Mouse (Mus musculus) MEL (cell line): ENCODE data around the gene Vac14. TPM values are rescaled to one million over a fixed set of nuclear protein-coding genes. Genes with fewer than 3 reads are reported as not detected.

ENCODE experiments used
- DNase-seq: peaks from one replicate; pipeline ENCODE4 v3.0.0; 2011; ENCODE audit warnings: low read depth, low spot score
- H3K27ac ChIP-seq: 2 replicates; pipeline ENCODE4 v1.5.1; 2012; ENCODE audit warnings: low read depth, mild to moderate bottlenecking, control low read depth, low read length, moderate library complexity; ENCODE audit not compliant: control insufficient read depth
- H3K27me3 ChIP-seq, 2 experiments: fragments of 150-350 bp in 1 of 2; sonication (generic) in 1 of 2; 2 replicates each; pipeline ENCODE4 v1.6.1; 2012; ENCODE audit warnings: low read length in 2 of 2, mild to moderate bottlenecking in 2 of 2, improper control_type of control experiment in 1 of 2, moderate library complexity in 1 of 2; ENCODE audit not compliant: insufficient read depth in 2 of 2, control insufficient read depth in 1 of 2
- H3K36me3 ChIP-seq, 2 experiments: 2 replicates each; pipeline ENCODE4 v1.6.1; 2012 to 2014; ENCODE audit warnings: low read length in 2 of 2, improper control_type of control experiment in 1 of 2, inconsistent platforms in 1 of 2, mild to moderate bottlenecking in 1 of 2; ENCODE audit not compliant: insufficient read depth in 2 of 2, control insufficient read depth in 1 of 2
- H3K4me1 ChIP-seq, 2 experiments: fragments of 150-350 bp in 1 of 2; sonication (generic) in 1 of 2; 2 replicates each; pipeline ENCODE4 v1.6.1; 2012; ENCODE audit warnings: low read length in 2 of 2, improper control_type of control experiment in 1 of 2, mild to moderate bottlenecking in 1 of 2; ENCODE audit not compliant: insufficient read depth in 2 of 2, control insufficient read depth in 1 of 2
- H3K4me3 ChIP-seq, 2 experiments: fragments of 150-350 bp in 1 of 2; sonication (generic) in 1 of 2; 2 replicates each; pipeline ENCODE4 v1.5.1; 2012; ENCODE audit warnings: low read depth in 2 of 2, low read length in 2 of 2, mild to moderate bottlenecking in 2 of 2, moderate library complexity in 2 of 2, control low read depth in 1 of 2, improper control_type of control experiment in 1 of 2; ENCODE audit not compliant: control insufficient read depth in 1 of 2, insufficient read depth in 1 of 2
- H3K79me2 ChIP-seq: 2 replicates; pipeline ENCODE4 v1.6.1; 2012; ENCODE audit warnings: mild to moderate bottlenecking, low read length, moderate library complexity; ENCODE audit not compliant: control insufficient read depth, poor library complexity, insufficient read depth
- H3K9ac ChIP-seq: 2 replicates; pipeline ENCODE4 v1.6.1; 2012; ENCODE audit warnings: low read depth, mild to moderate bottlenecking, control low read depth, low read length, moderate library complexity; ENCODE audit not compliant: control insufficient read depth, poor library complexity, severe bottlenecking
- H3K9me3 ChIP-seq: fragments of 150-350 bp; sonication (generic); replicated peaks from 2 replicates; pipeline ENCODE4 v1.6.1; 2012; ENCODE audit warnings: mild to moderate bottlenecking, low read length, improper control_type of control experiment, moderate library complexity; ENCODE audit not compliant: insufficient read depth
- CHD2 ChIP-seq: IDR thresholded peaks from 2 replicates; pipeline ENCODE4 v1.6.1; 2011; ENCODE audit warnings: low read length, improper control_type of control experiment
- E2F4 ChIP-seq: IDR thresholded peaks from 2 replicates; pipeline ENCODE4 v1.6.1; 2011; ENCODE audit warnings: low read depth, low read length, improper control_type of control experiment, borderline replicate concordance
- EP300 ChIP-seq, 2 experiments: IDR thresholded peaks; 2 replicates each; pipeline ENCODE4 v1.6.1; 2011; ENCODE audit warnings: improper control_type of control experiment in 2 of 2, low read length in 2 of 2, low read depth in 1 of 2, mild to moderate bottlenecking in 1 of 2
- ETS1 ChIP-seq: IDR thresholded peaks from 2 replicates; pipeline ENCODE4 v1.6.1; 2012; ENCODE audit warnings: low read depth, mild to moderate bottlenecking, inconsistent platforms, low read length, improper control_type of control experiment, moderate library complexity
- GABPA ChIP-seq: IDR thresholded peaks from 2 replicates; pipeline ENCODE4 v1.6.1; 2012; ENCODE audit warnings: low read depth, mild to moderate bottlenecking, inconsistent platforms, low read length, improper control_type of control experiment, moderate library complexity
- KAT2A ChIP-seq: conservative IDR thresholded peaks from 2 replicates; pipeline ENCODE4 v1.6.1; 2012; ENCODE audit warnings: low read depth, low read length, improper control_type of control experiment, inconsistent platforms
- MAX ChIP-seq: IDR thresholded peaks from 2 replicates; pipeline ENCODE4 v1.6.1; 2011; ENCODE audit warnings: low read length, improper control_type of control experiment
- MYB ChIP-seq: IDR thresholded peaks from 2 replicates; pipeline ENCODE4 v1.6.1; 2011; ENCODE audit warnings: mild to moderate bottlenecking, low read depth, low read length, improper control_type of control experiment
- RCOR1 ChIP-seq: IDR thresholded peaks from 2 replicates; pipeline ENCODE4 v1.6.1; 2012; ENCODE audit warnings: low read depth, mild to moderate bottlenecking, inconsistent platforms, low read length, improper control_type of control experiment
- SIN3A ChIP-seq: IDR thresholded peaks from 2 replicates; pipeline ENCODE4 v1.6.1; 2012; ENCODE audit warnings: low read length, improper control_type of control experiment, inconsistent platforms
- SMC3 ChIP-seq: IDR thresholded peaks from 2 replicates; pipeline ENCODE4 v1.6.1; 2011; ENCODE audit warnings: low read depth, low read length, improper control_type of control experiment
- TAL1 ChIP-seq: IDR thresholded peaks from 2 replicates; pipeline ENCODE4 v1.6.1; 2012; ENCODE audit warnings: mild to moderate bottlenecking, inconsistent platforms, low read length, moderate library complexity, mixed read lengths
- USF2 ChIP-seq, 2 experiments: IDR thresholded peaks; 2 replicates each; pipeline ENCODE4 v1.6.1; 2011 to 2012; ENCODE audit warnings: improper control_type of control experiment in 2 of 2, low read length in 2 of 2, borderline replicate concordance in 1 of 2, inconsistent platforms in 1 of 2, low read depth in 1 of 2, mild to moderate bottlenecking in 1 of 2; ENCODE audit not compliant: insufficient read depth in 1 of 2
- ZNF384 ChIP-seq: IDR thresholded peaks from 2 replicates; pipeline ENCODE4 v1.6.1; 2012; ENCODE audit warnings: low read depth, mild to moderate bottlenecking, inconsistent platforms, low read length, improper control_type of control experiment
- polyA plus RNA-seq, 2 experiments: library from polyadenylated mRNA; stranded (reverse) in 1 of 2; unstranded in 1 of 2; fragments of >175 nt in 1 of 2; fragments of >200 nt in 1 of 2; gene quantifications; 2 replicates each; pipeline versions ENCODE4 v1.2.1 to v1.2.4; 2012; ENCODE audit warnings: low replicate concordance in 2 of 2, low read depth in 1 of 2; ENCODE audit not compliant: insufficient read length in 2 of 2, insufficient read depth in 1 of 2, missing spikeins in 1 of 2
- total RNA-seq: library from RNA; depleted of rRNA; stranded (reverse); fragments of 300-350 nt; gene quantifications from 2 replicates; pipeline ENCODE4 v1.2.3, GENCODE M21; 2012

Gene Vac14
- total and polyA plus RNA-seq, 3 experiments = 31.7 to 86.0 TPM; not detected in 1

DNA sequence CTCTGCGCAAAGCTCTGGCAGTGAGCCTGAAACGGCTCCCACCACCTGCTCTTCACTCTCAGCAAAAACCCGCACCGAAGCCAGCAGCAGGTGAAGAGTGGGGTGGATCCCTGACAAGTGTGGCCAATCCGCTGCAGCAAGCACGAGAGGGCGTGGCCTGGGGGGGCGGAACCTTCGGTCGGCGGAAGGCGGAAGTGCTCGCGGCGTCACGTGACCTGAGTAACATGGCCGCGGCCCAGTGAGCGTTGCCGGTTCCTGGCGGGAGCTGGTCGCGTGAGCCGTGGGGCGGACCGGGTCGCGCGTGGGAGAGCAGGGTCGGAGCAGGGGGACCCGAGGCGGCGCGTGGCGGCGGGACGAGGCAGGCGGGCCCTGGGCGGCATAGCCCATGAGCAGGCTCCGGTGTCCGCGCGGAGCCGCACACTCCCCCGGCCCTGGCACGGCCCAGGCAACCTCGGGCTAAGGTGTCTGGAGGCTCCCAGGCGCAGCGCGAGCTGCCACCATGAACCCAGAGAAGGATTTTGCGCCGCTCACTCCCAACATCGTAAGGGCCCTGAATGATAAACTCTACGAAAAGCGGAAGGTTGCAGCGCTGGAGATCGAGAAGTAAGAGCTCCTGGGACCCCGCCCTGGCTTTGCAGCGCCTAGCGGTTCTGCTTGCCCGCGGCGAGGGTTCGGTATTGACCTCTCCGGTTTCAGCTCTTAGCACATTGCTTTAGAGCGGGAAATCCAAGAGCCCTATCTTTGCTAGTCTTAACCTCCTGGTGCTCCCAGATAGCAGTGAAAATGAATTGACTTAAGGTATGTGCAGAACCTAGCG, at the start of gene Vac14 (continued):
- no peak for TF ChIP-seq ETS1
- no peak for TF ChIP-seq GABPA

DNA sequence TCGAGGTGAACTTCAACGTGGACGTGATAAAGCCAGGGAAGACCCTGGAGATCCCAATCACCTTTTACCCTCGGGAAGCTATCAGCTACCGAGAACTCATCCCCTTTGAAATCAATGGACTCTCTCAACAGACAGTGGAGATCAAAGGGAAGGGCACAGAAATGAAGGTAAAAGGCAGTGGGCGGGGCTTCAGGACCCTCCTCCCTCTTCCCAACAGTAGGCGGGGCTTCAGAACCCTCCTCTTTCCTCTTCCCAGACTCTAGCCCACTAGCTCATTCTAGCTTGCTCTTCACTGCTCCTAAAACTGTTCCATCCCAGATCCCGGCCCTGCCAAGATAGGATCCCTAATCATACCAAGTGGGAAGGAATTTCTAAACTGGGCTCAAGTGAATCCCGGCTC, 25.7 kb upstream of the Vac14 start:
- Histone ChIP-seq H3K4me3 (no peak overlapping the region), H3K9ac (no peak overlapping the region), H3K9me3 (no peaks in the 10 kb centered on the region), H3K27ac (no peak overlapping the region), H3K27me3 (no peaks in the 10 kb centered on the region; a peak in 1 of 4 replicates), H3K79me2 (no peaks in the 10 kb centered on the region)
- no peak for TF ChIP-seq KAT2A
- TF ChIP-seq SIN3A = no peak
- TF ChIP-seq TAL1 = no peak
- TF ChIP-seq RCOR1 = no peak
- TF ChIP-seq ZNF384 = no peak
- no peak for TF ChIP-seq USF2 (IDR thresholded peaks at IDR 0.05; ENCODE audit: borderline replicate concordance in 1 of 2, insufficient read depth in 1 of 2, low read depth in 1 of 2, low read length in 2 of 2)
- TF ChIP-seq MYB = no peak
- TF ChIP-seq MAX = no peak
- TF ChIP-seq CHD2 = no peak
- no peak for TF ChIP-seq SMC3
- TF ChIP-seq EP300 (IDR thresholded peaks at IDR 0.05; ENCODE audit: low read depth in 1 of 2, low read length in 2 of 2) = no peak
- TF ChIP-seq, all 39 proteins: peak for 0
- no peak for DNase-seq
- no peaks in the 10 kb centered on the region for H3K4me1 ChIP-seq
- H3K36me3 ChIP-seq = no peaks in the 10 kb centered on the region

DNA sequence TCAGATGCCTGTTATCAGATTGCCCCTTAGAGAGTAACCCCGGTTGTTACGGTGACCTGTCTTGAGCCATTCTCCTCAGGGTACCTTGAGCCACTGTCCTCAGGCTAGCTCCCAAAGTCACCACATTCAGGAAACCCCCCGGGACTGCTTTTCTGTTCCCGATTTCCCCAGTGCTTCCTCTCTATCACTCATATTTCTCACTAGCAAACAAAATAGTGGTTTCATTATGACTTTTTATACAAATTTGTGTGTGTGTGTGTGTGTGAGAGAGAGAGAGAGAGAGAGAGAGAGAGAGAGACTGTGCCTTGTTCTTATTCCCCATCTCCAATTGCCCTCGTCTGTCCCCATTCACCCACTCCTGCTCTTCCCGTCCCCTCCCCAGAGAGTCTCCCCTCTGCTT, 24.2 kb upstream of the Vac14 start:
- no peak overlapping the region for H3K9ac ChIP-seq
- H3K4me1 ChIP-seq = no peaks in the 10 kb centered on the region
- H3K27me3 ChIP-seq = no peaks in the 10 kb centered on the region; a peak in 1 of 4 replicates
- no peak for DNase-seq
- H3K79me2 ChIP-seq = no peaks in the 10 kb centered on the region
- H3K27ac ChIP-seq = no peak overlapping the region
- no peaks in the 10 kb centered on the region for H3K36me3 ChIP-seq
- TF ChIP-seq E2F4 = no peak
- TF ChIP-seq, all 39 proteins: peak for 0
- H3K4me3 ChIP-seq = no peak overlapping the region
- no peaks in the 10 kb centered on the region for H3K9me3 ChIP-seq
